Mouse (Mus musculus) ES-Bruce4 (cell line): ENCODE results near the gene Mdfi. TPM values are rescaled to one million over a fixed set of nuclear protein-coding genes. Genes with fewer than 3 reads are reported as not detected.
A peak's percentile ranks its signal among the peaks of the same experiment; 100 is the strongest.

ENCODE experiments used
- H3K27ac ChIP-seq: 2 replicates; pipeline ENCODE4 v1.5.1; 2012; ENCODE audit warnings: low read length, inconsistent platforms; ENCODE audit not compliant: insufficient read depth
- H3K27me3 ChIP-seq: 2 replicates; pipeline ENCODE4 v1.6.1; 2012; ENCODE audit warnings: mild to moderate bottlenecking, low read length, inconsistent platforms; ENCODE audit not compliant: control insufficient read depth, poor library complexity, insufficient read depth, severe bottlenecking
- H3K36me3 ChIP-seq: 2 replicates; pipeline ENCODE4 v1.6.1; 2012; ENCODE audit warnings: inconsistent platforms, mild to moderate bottlenecking, low read length, moderate library complexity; ENCODE audit not compliant: control insufficient read depth, poor library complexity, insufficient read depth, severe bottlenecking
- H3K4me1 ChIP-seq: one replicate; pipeline ENCODE4 v1.8.1; 2011; ENCODE audit warnings: low read length; ENCODE audit not compliant: control insufficient read depth, insufficient read depth
- H3K4me3 ChIP-seq: 2 replicates; pipeline ENCODE4 v1.5.1; 2011; ENCODE audit warnings: low read depth, mild to moderate bottlenecking, low read length
- H3K9ac ChIP-seq: 2 replicates; pipeline ENCODE4 v1.6.1; 2012; ENCODE audit warnings: low read depth, mild to moderate bottlenecking, inconsistent platforms; ENCODE audit not compliant: poor library complexity, severe bottlenecking
- H3K9me3 ChIP-seq: replicated peaks from 2 replicates; pipeline ENCODE4 v1.6.1; 2012; ENCODE audit warnings: mild to moderate bottlenecking, low read length, inconsistent platforms; ENCODE audit not compliant: control insufficient read depth, poor library complexity, insufficient read depth, severe bottlenecking
- CTCF ChIP-seq: IDR thresholded peaks from one replicate; pipeline ENCODE4 v1.8.1; 2011; ENCODE audit warnings: low read depth, low read length
- EP300 ChIP-seq: IDR thresholded peaks from 2 replicates; pipeline ENCODE4 v1.6.1; 2011; ENCODE audit warnings: low read depth, low read length; ENCODE audit not compliant: insufficient read depth
- POLR2A ChIP-seq: IDR thresholded peaks from one replicate; pipeline ENCODE4 v1.8.1; 2011; ENCODE audit warnings: low read length; ENCODE audit not compliant: insufficient read depth
- polyA plus RNA-seq: library from polyadenylated mRNA; stranded (reverse); fragments of >200 nt; gene quantifications from 2 replicates; pipeline ENCODE4 v1.2.4, GENCODE M21; 2011; ENCODE audit warnings: low read depth; ENCODE audit not compliant: missing spikeins, insufficient read depth, insufficient read length

The Mdfi gene
- polyA plus RNA-seq, 1 experiment: 22.3 TPM

DNA sequence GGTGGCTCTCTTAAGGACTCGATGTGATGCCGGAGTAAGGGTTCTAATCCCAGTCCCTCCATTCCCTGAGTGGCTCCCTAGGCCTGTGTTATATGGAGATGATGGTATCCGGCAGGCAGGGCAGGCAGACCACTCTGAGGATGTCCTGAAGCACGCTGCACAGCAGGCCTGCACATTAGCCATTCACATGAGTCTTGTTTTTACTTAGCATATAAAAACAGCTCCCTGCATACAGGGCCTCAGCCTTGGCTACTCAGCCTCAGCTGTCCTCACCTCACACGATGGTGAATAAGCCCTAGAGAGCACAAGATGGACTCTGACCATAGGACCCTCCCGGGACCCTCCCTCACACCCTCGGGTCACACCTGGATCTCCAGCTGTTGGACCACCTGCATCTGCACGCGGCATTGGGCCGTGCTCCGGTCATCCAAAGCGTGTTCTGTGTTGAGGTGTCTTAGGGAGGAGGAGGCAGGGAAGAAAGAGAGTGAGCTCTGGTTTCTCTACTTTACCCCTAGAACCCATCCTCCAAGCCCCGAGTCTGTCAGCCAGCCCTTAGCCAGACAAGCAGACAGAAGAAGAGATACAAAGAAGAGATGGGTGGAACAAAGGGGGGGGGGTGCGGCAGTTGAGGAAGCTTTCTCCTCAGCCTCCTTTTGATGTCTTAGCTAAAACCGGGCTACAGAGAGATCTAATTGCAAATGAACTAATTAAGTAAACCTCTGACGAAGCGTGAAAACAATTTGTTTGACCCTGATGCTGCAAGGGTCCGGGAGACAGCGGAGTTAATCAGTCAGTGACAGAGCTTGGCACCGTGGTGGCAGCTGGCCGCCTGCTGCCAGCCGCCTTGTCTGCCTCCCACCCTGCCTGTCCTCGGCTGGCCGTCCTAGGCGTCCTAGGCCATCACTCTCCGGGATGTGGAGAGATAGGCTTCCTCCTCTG, 42.6 kb upstream of the Mdfi start:
- Histone ChIP-seq H3K4me1 (peaks cover 36% of the 10 kb centered on the region), H3K4me3 (no peak overlapping the region), H3K9me3 (no peaks in the 10 kb centered on the region), H3K27ac (peak overlapping the region; percentile 2; the same call in 1 of the 2 replicates), H3K36me3 (no peaks in the 10 kb centered on the region), H3K27me3 (no peaks in the 10 kb centered on the region), H3K9ac (no peak overlapping the region)
- no peak for TF ChIP-seq POLR2A
- TF ChIP-seq EP300: peak; percentile 92
- TF ChIP-seq CTCF: no peak

DNA sequence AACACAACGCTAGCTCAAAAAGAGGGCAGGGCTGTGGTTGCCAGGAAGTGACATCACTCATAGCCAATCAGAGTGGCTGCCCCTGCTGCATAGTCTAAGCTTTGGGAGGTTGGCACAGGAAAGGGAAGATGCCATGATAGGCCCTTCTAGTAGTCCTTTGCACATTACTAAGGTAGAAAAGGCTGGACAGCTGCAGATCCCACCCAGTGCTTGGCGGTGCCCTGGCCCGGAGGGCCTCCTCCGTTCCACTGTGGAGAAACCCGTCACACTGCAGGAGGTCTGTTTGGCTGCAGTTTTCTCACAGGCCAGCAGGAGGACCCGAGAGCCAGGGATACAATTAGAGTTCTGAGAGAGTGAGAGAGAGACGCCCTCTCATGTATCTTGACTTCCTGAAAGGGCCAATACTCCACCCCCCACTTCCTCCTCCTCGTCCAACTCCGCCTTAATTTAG, 38.9 kb upstream of the Mdfi start:
- H3K9ac ChIP-seq: no peak overlapping the region
- no peaks in the 10 kb centered on the region for H3K9me3 ChIP-seq
- peaks cover 3% of the 10 kb centered on the region for H3K36me3 ChIP-seq
- no peaks in the 10 kb centered on the region for H3K27me3 ChIP-seq
- H3K4me3 ChIP-seq: peak overlapping the region; percentile 33
- H3K27ac ChIP-seq: no peak overlapping the region
- H3K4me1 ChIP-seq: peaks cover 23% of the 10 kb centered on the region
- TF ChIP-seq POLR2A (no peak), CTCF (peak; percentile 72), EP300 (0 out of 2 replicates have a peak, but pooled peaks have one; percentile 19)

DNA sequence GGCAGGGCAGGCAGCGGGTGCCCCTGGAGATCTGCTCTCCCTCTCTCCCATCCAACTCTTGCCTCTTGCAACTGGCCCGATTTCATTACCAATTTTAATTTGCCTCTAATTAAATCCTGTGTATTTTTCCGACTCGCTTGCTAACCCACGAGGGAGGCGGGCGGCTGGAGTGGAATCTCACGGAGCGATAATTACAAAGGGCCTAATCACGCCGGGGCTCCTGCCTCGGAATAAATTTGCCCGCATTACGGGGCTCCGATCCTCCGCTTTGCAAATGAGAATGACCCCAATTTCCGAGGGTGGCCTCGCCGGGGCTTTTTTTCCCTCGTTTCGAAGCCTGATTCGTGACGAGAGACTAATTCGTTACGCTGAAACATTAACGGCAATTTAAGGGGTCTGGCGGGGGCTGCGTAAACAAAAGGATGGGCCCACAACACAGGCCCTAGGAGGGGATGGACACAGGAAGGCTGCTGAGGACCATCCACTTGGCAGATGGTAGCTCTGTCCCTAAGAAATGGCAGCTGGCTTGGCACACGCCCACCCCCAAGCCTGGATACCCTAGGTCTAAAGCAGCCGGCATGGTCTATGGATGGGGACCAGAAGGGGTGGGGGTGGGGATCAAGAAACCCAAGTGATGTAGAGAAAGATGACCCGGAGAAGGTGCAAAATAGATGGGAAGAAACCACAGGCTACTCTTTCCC, 38.0 kb upstream of the Mdfi start:
- Histone ChIP-seq H3K27me3 (no peaks in the 10 kb centered on the region), H3K36me3 (peaks cover 7% of the 10 kb centered on the region), H3K27ac (no peak overlapping the region), H3K4me3 (no peak overlapping the region), H3K9ac (no peak overlapping the region), H3K4me1 (peaks cover 17% of the 10 kb centered on the region), H3K9me3 (no peaks in the 10 kb centered on the region)
- TF ChIP-seq CTCF: no peak
- TF ChIP-seq POLR2A: no peak
- no peak for TF ChIP-seq EP300

DNA sequence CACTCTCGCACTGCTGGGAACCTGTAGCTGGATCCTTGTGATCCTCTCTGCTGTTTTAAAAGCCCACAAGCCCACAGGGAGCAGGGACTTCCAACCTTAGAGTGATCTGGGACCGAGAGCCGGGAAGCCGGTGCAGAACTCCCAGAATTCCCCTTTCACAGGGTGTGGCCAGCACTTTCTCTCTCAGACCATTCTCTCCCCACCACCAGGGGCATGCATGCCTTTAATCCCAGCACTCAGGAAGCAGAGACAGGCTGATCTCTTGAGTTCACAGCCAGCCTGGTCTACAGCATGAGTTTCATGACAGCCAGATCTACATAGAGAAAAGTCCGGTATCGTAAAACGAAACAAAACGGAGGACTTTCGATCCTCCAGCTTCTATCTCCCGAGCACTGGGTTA, 35.4 kb upstream of the Mdfi start:
- Histone ChIP-seq H3K36me3 (peaks cover 7% of the 10 kb centered on the region), H3K4me1 (no peaks in the 10 kb centered on the region), H3K9ac (no peak overlapping the region), H3K4me3 (no peak overlapping the region), H3K9me3 (no peaks in the 10 kb centered on the region), H3K27ac (no peak overlapping the region), H3K27me3 (no peaks in the 10 kb centered on the region)
- TF ChIP-seq POLR2A (no peak), EP300 (no peak), CTCF (no peak)

DNA sequence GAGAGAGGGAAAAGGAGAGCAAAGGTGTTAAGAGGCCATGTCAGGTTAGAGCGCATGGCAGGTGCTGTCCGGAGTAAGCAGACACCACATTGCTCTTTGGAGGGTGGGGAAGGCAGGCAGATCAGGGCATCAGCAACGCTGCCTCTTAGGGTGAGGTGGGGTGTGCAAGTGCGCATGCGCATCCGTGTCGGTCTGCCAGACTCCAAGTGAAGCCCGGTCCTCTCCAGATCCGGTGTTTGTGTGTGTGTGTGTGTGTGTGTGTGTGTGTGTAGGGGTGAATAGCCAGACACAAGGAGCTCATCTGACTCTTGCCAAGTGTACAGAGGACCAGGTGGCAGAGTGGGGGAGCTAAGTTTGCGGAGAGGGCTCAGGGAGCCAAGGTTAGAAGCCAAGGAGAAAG, 31.5 kb upstream of the Mdfi start:
- Histone ChIP-seq H3K4me3 (no peak overlapping the region), H3K9me3 (no peaks in the 10 kb centered on the region)
- TF ChIP-seq POLR2A: no peak
- TF ChIP-seq EP300: 0 out of 2 replicates have a peak, but pooled peaks have one; percentile 7

More for the DNA sequence above, 31.5 kb upstream of the Mdfi start:
- no peak overlapping the region for H3K27ac ChIP-seq
- H3K9ac ChIP-seq: no peak overlapping the region
- peaks cover 4% of the 10 kb centered on the region for H3K36me3 ChIP-seq
- H3K4me1 ChIP-seq: peaks cover 3% of the 10 kb centered on the region
- H3K27me3 ChIP-seq: no peaks in the 10 kb centered on the region
